Mouse (Mus musculus) layer of hippocampus, postnatal 25 days (tissue): ENCODE results near the gene Egr2. TPM values are rescaled to one million over a fixed set of nuclear protein-coding genes. Genes with fewer than 3 reads are reported as not detected.

Source experiments
- total RNA-seq, 2 experiments: library from RNA; stranded (reverse); gene quantifications; 2 replicates each; pipeline ENCODE4 v1.2.3; 2021

Gene Egr2
- total RNA-seq, 2 experiments from 2014 or later = 2.2 to 2.3 TPM

Other genes starting within 250 kb of the Egr2 start
- 10 to 100 TPM; 37.2 to 39.9 TPM for gene Ado, start 13.5 kb downstream of the Egr2 start, total RNA-seq